Mouse (Mus musculus) stomach, postnatal 0 days (tissue): ENCODE data around the gene Nkapd1. TPM values are rescaled to one million over a fixed set of nuclear protein-coding genes. Genes with fewer than 3 reads are reported as not detected.

Source experiments
- ATAC-seq: fragments of 200-750 bp; cut with Nextera tagmentation; 2 replicates; pipeline ENCODE4 v1.8.0; 2017; ENCODE audit not compliant: low FRiP score, low TSS enrichment
- DNase-seq: peaks from one replicate; pipeline ENCODE4 v3.0.0-alpha.2; 2016; ENCODE audit warnings: low spot score
- H3K27ac ChIP-seq: fragments of 300-500 bp; sonication (generic); replicated peaks from 2 replicates; pipeline ENCODE4 v1.5.1; 2014; ENCODE audit warnings: mild to moderate bottlenecking, control low read depth
- H3K27me3 ChIP-seq: fragments of 300-500 bp; sonication (generic); 2 replicates; pipeline ENCODE4 v1.6.1; 2014; ENCODE audit warnings: low read length; ENCODE audit not compliant: control insufficient read depth, insufficient read depth
- H3K36me3 ChIP-seq: fragments of 300-500 bp; sonication (generic); 2 replicates; pipeline ENCODE4 v1.6.1; 2014; ENCODE audit warnings: low read length, mixed read lengths; ENCODE audit not compliant: control insufficient read depth, insufficient read depth
- H3K4me1 ChIP-seq: fragments of 300-500 bp; sonication (generic); replicated peaks from 2 replicates; pipeline ENCODE4 v1.6.1; 2014; ENCODE audit warnings: antibody characterized with exemption; ENCODE audit not compliant: control insufficient read depth, insufficient read depth
- H3K4me2 ChIP-seq: fragments of 300-500 bp; sonication (generic); replicated peaks from 2 replicates; pipeline ENCODE4 v1.6.1; 2014; ENCODE audit warnings: low read depth, mild to moderate bottlenecking, control low read depth, moderate library complexity
- H3K4me3 ChIP-seq: fragments of 300-500 bp; sonication (generic); 2 replicates; pipeline ENCODE4 v1.5.1; 2014; ENCODE audit warnings: low read depth, low read length, control low read depth
- H3K9ac ChIP-seq: fragments of 300-500 bp; sonication (generic); 2 replicates; pipeline ENCODE4 v1.6.1; 2014; ENCODE audit warnings: mild to moderate bottlenecking, low read length, control low read depth, mixed read lengths
- H3K9me3 ChIP-seq: fragments of 300-500 bp; sonication (generic); 2 replicates; pipeline ENCODE4 v1.6.1; 2016; ENCODE audit warnings: low read length; ENCODE audit not compliant: control insufficient read depth
- CTCF ChIP-seq: IDR thresholded peaks from 2 replicates; pipeline ENCODE4 v1.5.1; 2016; ENCODE audit warnings: antibody characterized with exemption, low read depth, mild to moderate bottlenecking, moderate library complexity
- EP300 ChIP-seq: optimal IDR thresholded peaks from 2 replicates; pipeline ENCODE3; 2016; ENCODE audit warnings: antibody characterized with exemption
- WGBS: fragments of 180-500 bp; shearing (Covaris S2); extraction: QIAGEN DNeasy Blood & Tissue Kit; methylation state at CpG from one replicate; pipeline ENCODE4 v1.1.7; 2014; 5-methylcytosine and 5-hydroxymethylcytosine counted together
- polyA plus RNA-seq: library from polyadenylated mRNA; unstranded; fragments of >200 nt; fragmentation: Nextera tagmentation; extraction: Ambion mirVana; gene quantifications from 2 replicates; pipeline ENCODE4 v1.2.1, GENCODE M21; 2015

Nkapd1 gene
- polyA plus RNA-seq, 1 experiment from 2014 or later: 16.1 TPM

GRCm38 (mm10) chr9:50658941-50659388 lies 41.7 kb upstream of the Nkapd1 start:
- peak overlapping the region; percentile 93 for H3K4me3 ChIP-seq
- H3K9ac ChIP-seq: peak overlapping the region; percentile 90
- peak overlapping the region; percentile 78 for H3K4me2 ChIP-seq
- H3K4me1 ChIP-seq: no peaks in the 10 kb centered on the region
- H3K9me3 ChIP-seq: no peaks in the 10 kb centered on the region
- 1% methylated on average over 27 of the region's 28 CpGs for WGBS
- ATAC-seq (no peak; the same call in 1 of the 2 replicates), DNase-seq (no peak)
- H3K36me3 ChIP-seq: no peaks in the 10 kb centered on the region; the same call in 1 of the 2 replicates
- peak overlapping the region; percentile 86 for H3K27ac ChIP-seq
- TF ChIP-seq EP300 (no peak), CTCF (no peak)
- H3K27me3 ChIP-seq: no peaks in the 10 kb centered on the region

- TF ChIP-seq EP300: no peak
- TF ChIP-seq CTCF: no peak
- H3K4me1 ChIP-seq: no peaks in the 10 kb centered on the region
- H3K36me3 ChIP-seq: no peaks in the 10 kb centered on the region; the same call in 1 of the 2 replicates
- ATAC-seq: no peak
- H3K4me3 ChIP-seq: peak overlapping the region; percentile 93
- 14% methylated on average over 5 of the region's 5 CpGs for WGBS
- H3K4me2 ChIP-seq: peak overlapping the region; percentile 78
- H3K27ac ChIP-seq: no peak overlapping the region
- H3K9me3 ChIP-seq: no peaks in the 10 kb centered on the region
- H3K9ac ChIP-seq: peak overlapping the region; percentile 90
- no peak for DNase-seq
- H3K27me3 ChIP-seq: no peaks in the 10 kb centered on the region
Observed at GRCm38 (mm10) chr9:50658391-50658790, 41.1 kb upstream of the Nkapd1 start.

GRCm38 (mm10) chr9:50650503-50650902 lies 33.2 kb upstream of the Nkapd1 start:
- ATAC-seq: no peak
- 88% methylated on average over 10 of the region's 10 CpGs for WGBS
- DNase-seq: peak; percentile 36
- no peak overlapping the region for H3K4me3 ChIP-seq
- H3K27me3 ChIP-seq: no peaks in the 10 kb centered on the region
- H3K9me3 ChIP-seq: no peaks in the 10 kb centered on the region
- no peak overlapping the region for H3K9ac ChIP-seq
- TF ChIP-seq CTCF: no peak
- H3K36me3 ChIP-seq: peaks cover 30% of the 10 kb centered on the region
- no peak overlapping the region for H3K27ac ChIP-seq
- H3K4me1 ChIP-seq: no peaks in the 10 kb centered on the region
- no peak overlapping the region for H3K4me2 ChIP-seq

- H3K36me3 ChIP-seq: peaks cover 37% of the 10 kb centered on the region
Observed at GRCm38 (mm10) chr9:50646826-50647370, 29.6 kb upstream of the Nkapd1 start.

GRCm38 (mm10) chr9:50634270-50634669 lies 17.0 kb upstream of the Nkapd1 start:
- Histone ChIP-seq H3K27ac (no peak overlapping the region), H3K4me3 (no peak overlapping the region), H3K9ac (no peak overlapping the region), H3K27me3 (no peaks in the 10 kb centered on the region), H3K4me2 (no peak overlapping the region), H3K9me3 (no peaks in the 10 kb centered on the region), H3K4me1 (no peaks in the 10 kb centered on the region), H3K36me3 (peaks cover 5% of the 10 kb centered on the region; the same call in 1 of the 2 replicates)
- ATAC-seq: no peak
- DNase-seq: no peak
- WGBS: 93% methylated on average over 11 of the region's 11 CpGs
- no peak for TF ChIP-seq EP300
- no peak for TF ChIP-seq CTCF

More at GRCm38 (mm10) chr9:50646826-50647370, 29.6 kb upstream of the Nkapd1 start:
- Histone ChIP-seq H3K4me1 (no peaks in the 10 kb centered on the region), H3K4me3 (no peak overlapping the region), H3K9me3 (no peaks in the 10 kb centered on the region), H3K27ac (no peak overlapping the region), H3K9ac (no peak overlapping the region), H3K27me3 (no peaks in the 10 kb centered on the region), H3K4me2 (no peak overlapping the region)
- TF ChIP-seq CTCF (no peak), EP300 (no peak)
- DNase-seq (no peak), ATAC-seq (no peak)
- 71% methylated on average over 10 of the region's 10 CpGs for WGBS

GRCm38 (mm10) chr9:50633059-50633458 lies 15.8 kb upstream of the Nkapd1 start:
- Histone ChIP-seq H3K9me3 (no peaks in the 10 kb centered on the region), H3K4me2 (no peak overlapping the region), H3K4me1 (no peaks in the 10 kb centered on the region), H3K27me3 (no peaks in the 10 kb centered on the region), H3K27ac (no peak overlapping the region), H3K36me3 (no peaks in the 10 kb centered on the region; the same call in 1 of the 2 replicates), H3K4me3 (no peak overlapping the region), H3K9ac (no peak overlapping the region)
- WGBS: 55% methylated on average over 2 of the region's 2 CpGs
- TF ChIP-seq EP300 (no peak), CTCF (peak; percentile 52)
- DNase-seq: peak; percentile 22
- peak; percentile 12; the same call in 1 of the 2 replicates for ATAC-seq
